In the genomic region with DNA sequence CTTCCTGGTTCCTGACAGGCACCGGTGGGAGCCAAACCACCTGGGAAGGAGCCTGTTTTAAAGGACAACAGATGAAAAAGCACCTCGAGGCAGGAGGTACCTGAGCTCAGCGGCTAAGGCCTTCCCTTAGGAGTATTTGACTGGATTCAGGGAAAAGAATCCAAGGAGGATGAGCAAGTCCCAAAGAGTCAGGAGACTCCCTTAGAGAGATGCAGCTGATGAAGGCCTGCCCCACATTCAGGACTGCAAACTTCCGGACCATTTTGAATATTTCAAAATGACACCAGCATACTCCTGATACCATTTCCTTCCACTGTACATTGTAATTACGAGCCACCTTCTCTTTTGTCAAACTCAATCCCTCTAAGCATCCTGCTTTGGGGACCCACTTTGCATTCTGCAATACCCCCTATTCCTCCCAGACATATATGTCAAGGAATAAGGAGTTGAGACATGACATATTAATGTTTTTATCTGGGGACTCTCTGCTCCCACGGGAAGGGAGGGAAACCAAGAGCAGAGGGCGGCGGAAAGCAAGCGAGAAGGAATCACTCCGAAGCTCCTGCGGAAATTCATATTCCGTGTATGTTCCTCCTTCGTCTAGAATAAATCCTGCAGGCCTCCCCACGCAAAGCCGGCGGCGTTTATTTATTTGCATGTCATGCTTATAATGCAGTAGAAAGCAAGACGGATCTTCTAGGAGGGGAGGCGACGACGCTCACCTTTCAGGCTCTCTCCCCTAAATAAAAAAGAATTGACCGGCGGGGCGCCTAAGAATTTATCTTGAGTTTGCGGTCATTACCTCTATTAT, we compare ENCODE assay signal across 10 mouse cellular contexts.
DNase-seq lines count a peak whose midpoint lies in the region; ATAC-seq and TF ChIP-seq lines count a peak whose summit lies in the region.
"Had no signal": no experiment of that assay in that cellular context is flagged by ENCODE, and none has a peak within 500 bp of the region (broad histone marks: within the 10 kb centered on the region; RNA-seq: fewer than 3 reads in every experiment).

No protein-coding gene starts in this region.

- ATAC-seq in heart, embryonic 12.5 days (ENCODE audit: insufficient number of reproducible peaks, low FRiP score) = no peak
- ATAC-seq in embryonic facial prominence, embryonic 15.5 days (ENCODE audit: insufficient number of reproducible peaks, low FRiP score, low TSS enrichment, low read depth) = no peak
- ATAC-seq in midbrain, embryonic 12.5 days (ENCODE audit: low FRiP score, low read depth) = no peak
- no peak for ATAC-seq in frontal cortex, adult (ENCODE audit: low TSS enrichment)
- ATAC-seq in erythroid progenitor cell, adult 5-6 weeks (replicated peaks; ENCODE audit: low FRiP score, poor library complexity, severe bottlenecking) = no peak

- peaks cover 22% of the 10 kb centered on the region for H3K4me1 ChIP-seq in heart, embryonic 12.5 days (replicated peaks)
- peaks cover 24% of the 10 kb centered on the region for H3K4me1 ChIP-seq in embryonic facial prominence, embryonic 15.5 days
- peaks cover 26% of the 10 kb centered on the region for H3K4me1 ChIP-seq in midbrain, embryonic 12.5 days

- H3K27me3 ChIP-seq in heart, embryonic 12.5 days (replicated peaks) = peaks cover 11% of the 10 kb centered on the region; the same call in 1 of the 2 replicates
- H3K27me3 ChIP-seq in embryonic facial prominence, embryonic 15.5 days = peaks cover 38% of the 10 kb centered on the region
- H3K27me3 ChIP-seq in midbrain, embryonic 12.5 days = peaks cover 52% of the 10 kb centered on the region
- H3K27me3 ChIP-seq: CH12.LX had no signal

- no peak for DNase-seq in heart, postnatal 4 days
- peak; percentile 54 for DNase-seq in brain, embryonic 14.5 days (ENCODE audit: low read depth)
- DNase-seq in heart, adult 9 months (ENCODE audit: low spot score in 2 of 2) = no peak

- no peak overlapping the region for H3K9ac ChIP-seq in heart, embryonic 12.5 days
- no peak overlapping the region for H3K9ac ChIP-seq in embryonic facial prominence, embryonic 15.5 days
- H3K9ac ChIP-seq in midbrain, embryonic 12.5 days (replicated peaks) = no peak overlapping the region
- H3K9ac ChIP-seq: liver, embryonic 15.5 days had no signal

- no peak overlapping the region for H3K27ac ChIP-seq in heart, embryonic 12.5 days (ENCODE audit: poor library complexity, severe bottlenecking)
- no peak overlapping the region for H3K27ac ChIP-seq in embryonic facial prominence, embryonic 15.5 days (replicated peaks)
- H3K27ac ChIP-seq in midbrain, embryonic 12.5 days (replicated peaks) = no peak overlapping the region
- H3K27ac ChIP-seq: liver, embryonic 15.5 days had no signal

- TF ChIP-seq POLR2A in brain, embryonic 14.5 days (IDR thresholded peaks at IDR 0.05; ENCODE audit: borderline replicate concordance, extremely low read depth, insufficient read depth, insufficient read length, poor library complexity, severe bottlenecking) = no peak

- 17% methylated on average over 25 of the region's 25 CpGs for WGBS in heart, embryonic 12.5 days
- 11% methylated on average over 25 of the region's 25 CpGs for WGBS in embryonic facial prominence, embryonic 15.5 days
- WGBS in midbrain, embryonic 12.5 days = under 1% methylated on average over 25 of the region's 25 CpGs

- H3K9me3 ChIP-seq in heart, embryonic 12.5 days (replicated peaks) = no peaks in the 10 kb centered on the region
- no peaks in the 10 kb centered on the region for H3K9me3 ChIP-seq in embryonic facial prominence, embryonic 15.5 days (replicated peaks)
- H3K9me3 ChIP-seq in midbrain, embryonic 12.5 days = no peaks in the 10 kb centered on the region
- H3K9me3 ChIP-seq: liver, embryonic 15.5 days had no signal

- peak overlapping the region; percentile 82 for H3K4me2 ChIP-seq in heart, embryonic 12.5 days
- peak overlapping the region; percentile 75; the same call in 1 of the 2 replicates for H3K4me2 ChIP-seq in embryonic facial prominence, embryonic 15.5 days (replicated peaks)
- peak overlapping the region; percentile 57; the same call in 1 of the 2 replicates for H3K4me2 ChIP-seq in midbrain, embryonic 12.5 days (replicated peaks)

- no peak for TF ChIP-seq CTCF in brain, embryonic 14.5 days (IDR thresholded peaks at IDR 0.05; ENCODE audit: borderline replicate concordance, extremely low read depth, insufficient read depth, insufficient read length)

- peak overlapping the region; percentile 58 for H3K4me3 ChIP-seq in heart, embryonic 12.5 days
- no peak overlapping the region for H3K4me3 ChIP-seq in embryonic facial prominence, embryonic 15.5 days (replicated peaks)
- peak overlapping the region; percentile 5; the same call in 1 of the 2 replicates for H3K4me3 ChIP-seq in midbrain, embryonic 12.5 days

- H3K36me3 ChIP-seq in heart, embryonic 12.5 days = no peaks in the 10 kb centered on the region
- no peaks in the 10 kb centered on the region for H3K36me3 ChIP-seq in embryonic facial prominence, embryonic 15.5 days
- H3K36me3 ChIP-seq in midbrain, embryonic 12.5 days = no peaks in the 10 kb centered on the region
- H3K36me3 ChIP-seq: liver, embryonic 15.5 days had no signal
